Mouse (Mus musculus) stomach, postnatal 0 days (tissue): ENCODE measurements around the gene Pitpnm2.

ENCODE experiments used
- CTCF ChIP-seq: IDR thresholded peaks from 2 replicates; pipeline ENCODE4 v1.5.1; 2016; ENCODE audit warnings: antibody characterized with exemption, low read depth, mild to moderate bottlenecking, moderate library complexity
- EP300 ChIP-seq: optimal IDR thresholded peaks from 2 replicates; pipeline ENCODE3; 2016; ENCODE audit warnings: antibody characterized with exemption

DNA sequence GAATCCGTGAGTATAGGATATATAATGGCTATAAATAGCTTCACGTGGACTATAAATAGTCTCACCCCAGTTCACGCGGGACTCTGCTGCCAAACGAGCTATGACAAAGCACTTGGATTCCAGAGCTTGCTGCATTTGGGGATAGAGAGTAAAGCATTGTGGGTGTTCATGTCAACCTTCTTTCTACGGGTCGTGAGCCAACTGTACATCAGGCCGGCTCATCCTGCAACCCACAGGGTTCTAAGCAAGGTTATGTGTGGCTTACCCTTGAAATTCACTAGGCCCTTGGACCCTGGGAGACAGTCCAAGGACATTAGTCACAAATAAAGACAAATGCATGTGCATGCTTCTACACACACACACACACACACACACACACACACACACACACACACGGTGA is 77.8 kb downstream of the Pitpnm2 start:
- TF ChIP-seq CTCF (no peak), EP300 (no peak)
